Mouse (Mus musculus): Measurements from ENCODE around the gene Samd3.

The Samd3 gene

GRCm38 (mm10) chr10:26229488-26229887 is at the start of gene Samd3:
Gene Samd3 (plus strand): TSS chr10:26229707.
- DNase-seq: no peak

- DNase-seq: no peak
Observed at GRCm38 (mm10) chr10:26185289-26185688, 44.2 kb upstream of the Samd3 start.

- no peak for DNase-seq
Observed at GRCm38 (mm10) chr10:26190811-26191210, 38.7 kb upstream of the Samd3 start.

- DNase-seq: no peak
Observed at GRCm38 (mm10) chr10:26194892-26195291, 34.6 kb upstream of the Samd3 start.

GRCm38 (mm10) chr10:26202708-26203368 is 26.7 kb upstream of the Samd3 start:
- no peak for DNase-seq

- DNase-seq: no peak
Observed at GRCm38 (mm10) chr10:26220729-26221128, 8.8 kb upstream of the Samd3 start.

GRCm38 (mm10) chr10:26226241-26226640 is 3.3 kb upstream of the Samd3 start:
- DNase-seq: no peak

- DNase-seq: no peak
Observed at GRCm38 (mm10) chr10:26226734-26227133, 2.8 kb upstream of the Samd3 start.

GRCm38 (mm10) chr10:26228187-26228586 is 1.3 kb upstream of the Samd3 start:
- no peak for DNase-seq

- DNase-seq: no peak
Observed at GRCm38 (mm10) chr10:26232071-26232653, 2.7 kb downstream of the Samd3 start.

GRCm38 (mm10) chr10:26238559-26238958 is 9.1 kb downstream of the Samd3 start:
- no peak for DNase-seq

- DNase-seq: no peak
Observed at GRCm38 (mm10) chr10:26239090-26239489, 9.6 kb downstream of the Samd3 start.

- DNase-seq: no peak
Observed at GRCm38 (mm10) chr10:26243203-26243602, 13.7 kb downstream of the Samd3 start.

- DNase-seq: no peak
Observed at GRCm38 (mm10) chr10:26244466-26244865, 15.0 kb downstream of the Samd3 start.

- no peak for DNase-seq
Observed at GRCm38 (mm10) chr10:26249426-26250165, 20.1 kb downstream of the Samd3 start.

- no peak for DNase-seq
Observed at GRCm38 (mm10) chr10:26259908-26260307, 30.4 kb downstream of the Samd3 start.

GRCm38 (mm10) chr10:26263744-26264459 is 34.4 kb downstream of the Samd3 start:
- DNase-seq: no peak

- DNase-seq: no peak
Observed at GRCm38 (mm10) chr10:26275414-26275813, 45.9 kb downstream of the Samd3 start.

GRCm38 (mm10) chr10:26280009-26280408 is 50.5 kb downstream of the Samd3 start:
- DNase-seq: no peak

- no peak for DNase-seq
Observed at GRCm38 (mm10) chr10:26287136-26287535, 57.6 kb downstream of the Samd3 start.

GRCm38 (mm10) chr10:26297200-26297599 is 67.7 kb downstream of the Samd3 start:
- no peak for DNase-seq

GRCm38 (mm10) chr10:26297626-26298025 is 68.1 kb downstream of the Samd3 start:
- no peak for DNase-seq

- no peak for DNase-seq
Observed at GRCm38 (mm10) chr10:26302336-26302735, 72.8 kb downstream of the Samd3 start.
